Mouse (Mus musculus) left cerebral cortex, adult 11 months (tissue): ENCODE data around the gene Plscr4.
A peak's percentile ranks its signal among the peaks of the same experiment; 100 is the strongest.

Source experiments
- DNase-seq: peaks from one replicate; pipeline ENCODE4 v3.0.0; 2022; ENCODE audit warnings: low spot score

Plscr4 gene

GRCm38 (mm10) chr9:92457261-92458058 is at the start of gene Plscr4:
Gene Plscr4, plus strand, starts transcription at chr9:92457373.
- DNase-seq, result no peak

- no peak for DNase-seq
Measured at GRCm38 (mm10) chr9:92410225-92410624, 46.9 kb upstream of the Plscr4 start.

- peak; percentile 1 for DNase-seq
Measured at GRCm38 (mm10) chr9:92412045-92412444, 45.1 kb upstream of the Plscr4 start.

- no peak for DNase-seq
Measured at GRCm38 (mm10) chr9:92413684-92414083, 43.5 kb upstream of the Plscr4 start.

- no peak for DNase-seq
Measured at GRCm38 (mm10) chr9:92437781-92438180, 19.4 kb upstream of the Plscr4 start.

- DNase-seq, result no peak
Measured at GRCm38 (mm10) chr9:92441468-92441867, 15.7 kb upstream of the Plscr4 start.

- DNase-seq, result no peak
Measured at GRCm38 (mm10) chr9:92444536-92444935, 12.6 kb upstream of the Plscr4 start.

GRCm38 (mm10) chr9:92456605-92457004 is 568 bp upstream of the Plscr4 start:
- DNase-seq, result no peak

- no peak for DNase-seq
Measured at GRCm38 (mm10) chr9:92458059-92458402, 858 bp downstream of the Plscr4 start.

- no peak for DNase-seq
Measured at GRCm38 (mm10) chr9:92458418-92458817, 1.2 kb downstream of the Plscr4 start.

GRCm38 (mm10) chr9:92467724-92468123 is 10.6 kb downstream of the Plscr4 start:
- DNase-seq, result no peak

GRCm38 (mm10) chr9:92472256-92472855 is 15.2 kb downstream of the Plscr4 start:
- DNase-seq, result no peak

- DNase-seq, result no peak
Measured at GRCm38 (mm10) chr9:92473178-92473577, 16.0 kb downstream of the Plscr4 start.

GRCm38 (mm10) chr9:92474244-92474643 is 17.1 kb downstream of the Plscr4 start:
- no peak for DNase-seq

- DNase-seq, result no peak
Measured at GRCm38 (mm10) chr9:92481663-92482062, 24.5 kb downstream of the Plscr4 start.

GRCm38 (mm10) chr9:92482551-92482950 is 25.4 kb downstream of the Plscr4 start:
- DNase-seq, result no peak

GRCm38 (mm10) chr9:92484710-92485267 is 27.6 kb downstream of the Plscr4 start:
- DNase-seq, result no peak

GRCm38 (mm10) chr9:92489857-92490256 is 32.7 kb downstream of the Plscr4 start:
- DNase-seq, result no peak

GRCm38 (mm10) chr9:92490319-92490718 is 33.1 kb downstream of the Plscr4 start:
- DNase-seq, result no peak

- DNase-seq, result no peak
Measured at GRCm38 (mm10) chr9:92491274-92491673, 34.1 kb downstream of the Plscr4 start.

- peak; percentile 42 for DNase-seq
Measured at GRCm38 (mm10) chr9:92499710-92500410, 42.7 kb downstream of the Plscr4 start.

GRCm38 (mm10) chr9:92504256-92504655 is 47.1 kb downstream of the Plscr4 start:
- DNase-seq, result no peak

- no peak for DNase-seq
Measured at GRCm38 (mm10) chr9:92504889-92505288, 47.7 kb downstream of the Plscr4 start.
